Mouse (Mus musculus): Measurements from ENCODE around the gene Taf1b.

GRCm38 (mm10) chr12:24603266-24603665 is 105.1 kb downstream of the Taf1b start:
- TF ChIP-seq RAD21 (IDR thresholded peaks at IDR 0.05; ENCODE audit: low read depth, low read length), result peak; percentile 84
- TF ChIP-seq MAFK (IDR thresholded peaks at IDR 0.05; ENCODE audit: borderline replicate concordance, low read depth, low read length), result no peak
- no peak for TF ChIP-seq EP300 (IDR thresholded peaks at IDR 0.05; ENCODE audit: low read depth in 1 of 2, low read length in 2 of 2)
- peak; percentile 55 to 89 (median 88) for TF ChIP-seq CTCF (IDR thresholded peaks at IDR 0.05 in 2 of 3, conservative IDR thresholded peaks at IDR 0.05 in 1 of 3; ENCODE audit: control insufficient read depth in 1 of 3, insufficient read depth in 1 of 3, low read depth in 2 of 3, low read length in 3 of 3, poor library complexity in 1 of 3, severe bottlenecking in 1 of 3)
- no peak for TF ChIP-seq TAL1 (IDR thresholded peaks at IDR 0.05; ENCODE audit: low read length)
- peak; percentile 93 for TF ChIP-seq SMC3 (IDR thresholded peaks at IDR 0.05; ENCODE audit: low read depth, low read length)
- TF ChIP-seq MEF2A (IDR thresholded peaks at IDR 0.05; ENCODE audit: extremely low read depth, insufficient replicate concordance, low read depth, low read length, poor library complexity, severe bottlenecking), result no peak
